Mouse (Mus musculus) small intestine, adult 2 months (tissue): ENCODE results near the gene Sv2a.

Source experiments
- CTCF ChIP-seq: fragments of 200-500 bp; IDR thresholded peaks from 2 replicates; pipeline ENCODE4 v1.5.1; 2012; ENCODE audit warnings: low read depth, mild to moderate bottlenecking, control low read depth, inconsistent platforms, low read length, moderate library complexity, mixed read lengths; ENCODE audit not compliant: insufficient replicate concordance, insufficient read length; ENCODE audit errors: extremely low read depth
- POLR2A ChIP-seq: fragments of 200-500 bp; IDR thresholded peaks from 2 replicates; pipeline ENCODE4 v1.6.1; 2012; ENCODE audit warnings: low read depth, mild to moderate bottlenecking, control low read depth, inconsistent platforms, low read length, moderate library complexity

GRCm38 (mm10) chr3:96170976-96171545 is 9.9 kb upstream of the Sv2a start:
- TF ChIP-seq CTCF (no peak; the same call in 1 of the 2 replicates), POLR2A (no peak)
